Mouse (Mus musculus): ENCODE data around the gene Afmid. TPM values are rescaled to one million over a fixed set of nuclear protein-coding genes. Genes with fewer than 3 reads are reported as not detected.

Gene Afmid
- total RNA-seq, 1 experiment from 2014 or later = 12.4 TPM

- no peak for ATAC-seq (replicated peaks; ENCODE audit: insufficient number of reproducible peaks, low FRiP score, low TSS enrichment, poor library complexity, severe bottlenecking)
These were observed 45.7 kb downstream of the Afmid start for GRCm38 (mm10) chr11:117871376-117871775.

- ATAC-seq (replicated peaks; ENCODE audit: insufficient number of reproducible peaks, low FRiP score, low TSS enrichment, poor library complexity, severe bottlenecking) = no peak
These were observed 46.3 kb downstream of the Afmid start for GRCm38 (mm10) chr11:117871911-117872584.

GRCm38 (mm10) chr11:117872861-117873608, 47.3 kb downstream of the Afmid start, which contains the start of gene Tha1:
Gene Tha1 (minus strand): TSS chr11:117873481.
- ATAC-seq (replicated peaks; ENCODE audit: insufficient number of reproducible peaks, low FRiP score, low TSS enrichment, poor library complexity, severe bottlenecking) = peak; percentile 44

- ATAC-seq (replicated peaks; ENCODE audit: insufficient number of reproducible peaks, low FRiP score, low TSS enrichment, poor library complexity, severe bottlenecking) = no peak
These were observed 48.7 kb downstream of the Afmid start for GRCm38 (mm10) chr11:117874419-117874818.

- no peak for ATAC-seq (replicated peaks; ENCODE audit: insufficient number of reproducible peaks, low FRiP score, low TSS enrichment, poor library complexity, severe bottlenecking)
These were observed 50.0 kb downstream of the Afmid start for GRCm38 (mm10) chr11:117875681-117876080.

- ATAC-seq (replicated peaks; ENCODE audit: insufficient number of reproducible peaks, low FRiP score, low TSS enrichment, poor library complexity, severe bottlenecking) = peak; percentile 4; the same call in 1 of the 2 replicates
These were observed 52.4 kb downstream of the Afmid start for GRCm38 (mm10) chr11:117877917-117878745.

GRCm38 (mm10) chr11:117878892-117879291, 53.2 kb downstream of the Afmid start:
- ATAC-seq (replicated peaks; ENCODE audit: insufficient number of reproducible peaks, low FRiP score, low TSS enrichment, poor library complexity, severe bottlenecking) = peak; percentile 34; the same call in 1 of the 2 replicates

- ATAC-seq (replicated peaks; ENCODE audit: insufficient number of reproducible peaks, low FRiP score, low TSS enrichment, poor library complexity, severe bottlenecking) = no peak
These were observed 54.0 kb downstream of the Afmid start for GRCm38 (mm10) chr11:117879676-117880075.

- no peak for ATAC-seq (replicated peaks; ENCODE audit: insufficient number of reproducible peaks, low FRiP score, low TSS enrichment, poor library complexity, severe bottlenecking)
These were observed 54.7 kb downstream of the Afmid start for GRCm38 (mm10) chr11:117880336-117880976.

- ATAC-seq (replicated peaks; ENCODE audit: insufficient number of reproducible peaks, low FRiP score, low TSS enrichment, poor library complexity, severe bottlenecking) = no peak
These were observed 55.2 kb downstream of the Afmid start for GRCm38 (mm10) chr11:117880977-117881358.

- no peak for ATAC-seq (replicated peaks; ENCODE audit: insufficient number of reproducible peaks, low FRiP score, low TSS enrichment, poor library complexity, severe bottlenecking)
These were observed 56.1 kb downstream of the Afmid start for GRCm38 (mm10) chr11:117881787-117882186.

- no peak for ATAC-seq (replicated peaks; ENCODE audit: insufficient number of reproducible peaks, low FRiP score, low TSS enrichment, poor library complexity, severe bottlenecking)
These were observed 56.5 kb downstream of the Afmid start for GRCm38 (mm10) chr11:117882208-117882607.

GRCm38 (mm10) chr11:117886000-117886399, 60.3 kb downstream of the Afmid start:
- no peak for ATAC-seq (replicated peaks; ENCODE audit: insufficient number of reproducible peaks, low FRiP score, low TSS enrichment, poor library complexity, severe bottlenecking)

GRCm38 (mm10) chr11:117888168-117888852, 62.6 kb downstream of the Afmid start:
- no peak for ATAC-seq (replicated peaks; ENCODE audit: insufficient number of reproducible peaks, low FRiP score, low TSS enrichment, poor library complexity, severe bottlenecking)

- no peak for ATAC-seq (replicated peaks; ENCODE audit: insufficient number of reproducible peaks, low FRiP score, low TSS enrichment, poor library complexity, severe bottlenecking)
These were observed 63.4 kb downstream of the Afmid start for GRCm38 (mm10) chr11:117888853-117889822.

Data from monocyte, adult 5-6 weeks (primary cell).